9 mouse cellular contexts compared by ENCODE assay signal in the genomic region with DNA sequence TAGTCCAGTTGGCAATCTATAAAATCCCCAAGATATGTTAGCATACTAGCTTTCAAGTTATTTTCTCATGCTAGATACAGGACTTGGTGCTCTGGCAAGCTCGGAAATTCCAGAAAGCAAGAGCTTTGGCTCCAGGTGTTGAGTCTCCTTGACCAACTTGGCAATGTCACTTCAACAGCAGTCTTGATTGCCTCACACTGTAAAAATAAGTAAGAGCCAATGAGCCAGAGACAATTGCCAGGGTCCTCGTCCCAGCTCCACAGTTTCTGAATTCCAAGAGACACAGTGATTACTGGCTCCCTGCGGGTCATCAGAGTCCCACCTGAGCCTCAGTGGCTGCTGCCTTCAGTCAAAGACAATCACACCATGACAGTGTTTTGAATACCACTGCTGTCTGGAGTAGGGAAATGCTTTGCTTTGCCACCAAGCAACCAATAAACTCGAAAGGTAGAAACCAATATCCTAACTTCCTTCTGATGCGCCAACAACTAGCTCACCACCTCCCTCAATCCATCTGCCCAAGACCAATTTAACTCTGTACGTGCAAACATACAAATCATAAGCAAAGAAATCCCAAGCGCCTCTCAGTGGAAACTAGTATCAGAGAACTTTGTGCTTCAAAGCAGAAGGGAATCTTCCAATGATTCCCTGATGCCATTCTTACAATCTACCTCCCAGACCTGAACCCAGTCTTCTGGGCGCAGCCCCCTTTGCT. TPM values are rescaled to one million over a fixed set of nuclear protein-coding genes. Genes with fewer than 3 reads are reported as not detected.
DNase-seq lines count a peak whose midpoint lies in the region; ATAC-seq and TF ChIP-seq lines count a peak whose summit lies in the region.
"Had no signal": no experiment of that assay in that cellular context is flagged by ENCODE, and none has a peak within 500 bp of the region (broad histone marks: within the 10 kb centered on the region; RNA-seq: fewer than 3 reads in every experiment).

No protein-coding gene starts in this region.

- no peaks in the 10 kb centered on the region for H3K9me3 ChIP-seq in heart, postnatal 0 days (replicated peaks; ENCODE audit: control insufficient read depth, low read length)
- no peaks in the 10 kb centered on the region for H3K9me3 ChIP-seq in hindbrain, embryonic 16.5 days (ENCODE audit: control insufficient read depth, low read length)
- H3K9me3 ChIP-seq in midbrain, embryonic 12.5 days: no peaks in the 10 kb centered on the region

- peak overlapping the region; percentile 77 for H3K4me2 ChIP-seq in heart, postnatal 0 days (ENCODE audit: low read depth, low read length)
- H3K4me2 ChIP-seq in hindbrain, embryonic 16.5 days (ENCODE audit: low read length): peak overlapping the region; percentile 91
- peak overlapping the region; percentile 69 for H3K4me2 ChIP-seq in midbrain, embryonic 12.5 days (replicated peaks)

- peaks cover 18% of the 10 kb centered on the region for H3K4me1 ChIP-seq in heart, postnatal 0 days (ENCODE audit: control insufficient read depth, insufficient read depth)
- peaks cover 10% of the 10 kb centered on the region for H3K4me1 ChIP-seq in brown adipose tissue, adult 24 weeks (ENCODE audit: control insufficient read depth, insufficient read depth, insufficient read length, low read length)
- H3K4me1 ChIP-seq in hindbrain, embryonic 16.5 days (ENCODE audit: control insufficient read depth, insufficient read depth, low read depth, low read length): peaks cover 10% of the 10 kb centered on the region
- H3K4me1 ChIP-seq in midbrain, embryonic 12.5 days: peaks cover 11% of the 10 kb centered on the region

- H3K36me3 ChIP-seq in heart, postnatal 0 days (replicated peaks; ENCODE audit: control insufficient read depth, insufficient read depth, low read length): peaks cover 29% of the 10 kb centered on the region
- peaks cover 5% of the 10 kb centered on the region; the same call in 1 of the 2 replicates for H3K36me3 ChIP-seq in hindbrain, embryonic 16.5 days (ENCODE audit: control insufficient read depth, insufficient read depth, low read length)
- H3K36me3 ChIP-seq in midbrain, embryonic 12.5 days: peaks cover 22% of the 10 kb centered on the region

- 39% methylated on average over 8 of the region's 8 CpGs for WGBS in heart, postnatal 0 days
- WGBS in hindbrain, embryonic 16.5 days: 39% methylated on average over 8 of the region's 8 CpGs
- WGBS in midbrain, embryonic 12.5 days: 59% methylated on average over 8 of the region's 8 CpGs

- DNase-seq in heart, postnatal 0 days (ENCODE audit: low spot score): no peak
- no peak for DNase-seq in heart, postnatal 14 days
- no peak for DNase-seq in thymus, postnatal 4 days
- DNase-seq in spleen, postnatal 14 days (ENCODE audit: low spot score in 2 of 2): no peak
- no peak for DNase-seq in cerebellum, postnatal 25 days

- no peak for TF ChIP-seq EP300 in heart, postnatal 0 days (IDR thresholded peaks at IDR 0.05; ENCODE audit: low read depth)

- no peak for ATAC-seq in heart, postnatal 0 days (ENCODE audit: insufficient read depth, low read depth)
- no peak for ATAC-seq in hindbrain, embryonic 16.5 days
- no peak for ATAC-seq in midbrain, embryonic 12.5 days (ENCODE audit: low FRiP score, low read depth)

- H3K9ac ChIP-seq in heart, postnatal 0 days (replicated peaks; ENCODE audit: low read depth, low read length): peak overlapping the region; percentile 66; the same call in 1 of the 2 replicates
- H3K9ac ChIP-seq in hindbrain, embryonic 16.5 days (ENCODE audit: low read depth, low read length): peak overlapping the region; percentile 63
- peak overlapping the region; percentile 71 for H3K9ac ChIP-seq in midbrain, embryonic 12.5 days (replicated peaks)

- H3K27ac ChIP-seq in heart, postnatal 0 days (ENCODE audit: low read depth): peak overlapping the region; percentile 81
- H3K27ac ChIP-seq in brown adipose tissue, adult 24 weeks (replicated peaks; ENCODE audit: low read depth, low read length): peak overlapping the region; percentile 38; the same call in 1 of the 2 replicates
- H3K27ac ChIP-seq in hindbrain, embryonic 16.5 days (ENCODE audit: low read depth, low read length): peak overlapping the region; percentile 75
- peak overlapping the region; percentile 80; the same call in 1 of the 2 replicates for H3K27ac ChIP-seq in midbrain, embryonic 12.5 days (replicated peaks)

- intact Hi-C loops in heart, postnatal 14 days (cut with DNase I): no loop called here

- TF ChIP-seq CTCF in heart, postnatal 0 days (IDR thresholded peaks at IDR 0.05; ENCODE audit: low read depth): no peak

- H3K27me3 ChIP-seq in heart, postnatal 0 days (ENCODE audit: control insufficient read depth, insufficient read depth, low read length): no peaks in the 10 kb centered on the region
- H3K27me3 ChIP-seq in hindbrain, embryonic 16.5 days (replicated peaks; ENCODE audit: control insufficient read depth, insufficient read depth, low read length): no peaks in the 10 kb centered on the region
- H3K27me3 ChIP-seq in midbrain, embryonic 12.5 days: no peaks in the 10 kb centered on the region

- peak overlapping the region; percentile 81 for H3K4me3 ChIP-seq in heart, postnatal 0 days (ENCODE audit: low read depth, low read length)
- peak overlapping the region; percentile 79 for H3K4me3 ChIP-seq in brown adipose tissue, adult 24 weeks (ENCODE audit: insufficient read depth, low read depth, low read length)
- peak overlapping the region; percentile 73 for H3K4me3 ChIP-seq in hindbrain, embryonic 16.5 days (ENCODE audit: low read length)
- peak overlapping the region; percentile 75 for H3K4me3 ChIP-seq in midbrain, embryonic 12.5 days

RNA-seq across cellular contexts. Expression of a gene that starts 0.9 kb away (rescaled TPM):
- total RNA-seq in heart, postnatal 0 days (2014; rRNA removed; ENCODE audit: low replicate concordance): 24.9 and 25.2 TPM in 2 replicates
- 7.7 and 8.6 TPM in 2 replicates for polyA plus RNA-seq in heart, postnatal 0 days (2015; fragmentation: Nextera tagmentation; extraction: Ambion mirVana)
- 10 to 100 TPM; 13.3 to 15.9 TPM for total RNA-seq in heart, postnatal 14 days (2021)
- 12.4 and 13.9 TPM in 2 replicates for polyA plus RNA-seq in brown adipose tissue, adult 24 weeks (2012; ENCODE audit: insufficient read depth, insufficient read length, missing spikeins)
- polyA plus RNA-seq in hindbrain, embryonic 16.5 days (2015; fragmentation: Nextera tagmentation; extraction: Ambion mirVana): 13.9 and 14.8 TPM in 2 replicates
- polyA plus RNA-seq in midbrain, embryonic 12.5 days (2016; fragmentation: Nextera tagmentation; extraction: Ambion mirVana): 12.1 and 12.7 TPM in 2 replicates

RNA-seq across cellular contexts. Expression of a gene that starts 10.2 kb away (rescaled TPM):
- not detected in 2 replicates for total RNA-seq in heart, postnatal 0 days (2014; rRNA removed; ENCODE audit: low replicate concordance)
- polyA plus RNA-seq in heart, postnatal 0 days (2015; fragmentation: Nextera tagmentation; extraction: Ambion mirVana): not detected in 2 replicates
- not detected for total RNA-seq in heart, postnatal 14 days (2021)
- polyA plus RNA-seq in brown adipose tissue, adult 24 weeks (2012; ENCODE audit: insufficient read depth, insufficient read length, missing spikeins): not detected in 2 replicates
- not detected in 2 replicates for polyA plus RNA-seq in hindbrain, embryonic 16.5 days (2015; fragmentation: Nextera tagmentation; extraction: Ambion mirVana)
- not detected in 2 replicates for polyA plus RNA-seq in midbrain, embryonic 12.5 days (2016; fragmentation: Nextera tagmentation; extraction: Ambion mirVana)
- total RNA-seq: left cerebral cortex, adult 8-10 months had no signal

RNA-seq across cellular contexts. Expression of a gene that starts 31.9 kb away (rescaled TPM):
- total RNA-seq in heart, postnatal 0 days (2014; rRNA removed; ENCODE audit: low replicate concordance): 1.7 and 6.3 TPM in 2 replicates
- 6.1 and 6.3 TPM in 2 replicates for polyA plus RNA-seq in heart, postnatal 0 days (2015; fragmentation: Nextera tagmentation; extraction: Ambion mirVana)
- total RNA-seq in heart, postnatal 14 days (2021): 1 to 10 TPM; 5.9 to 7.1 TPM
- 3.3 and 5.0 TPM in 2 replicates for polyA plus RNA-seq in brown adipose tissue, adult 24 weeks (2012; ENCODE audit: insufficient read depth, insufficient read length, missing spikeins)
- polyA plus RNA-seq in hindbrain, embryonic 16.5 days (2015; fragmentation: Nextera tagmentation; extraction: Ambion mirVana): 9.7 and 9.8 TPM in 2 replicates
- polyA plus RNA-seq in midbrain, embryonic 12.5 days (2016; fragmentation: Nextera tagmentation; extraction: Ambion mirVana): 15.3 and 15.6 TPM in 2 replicates

RNA-seq across cellular contexts. Expression of a gene that starts 46.8 kb away (rescaled TPM):
- total RNA-seq in heart, postnatal 0 days (2014; rRNA removed; ENCODE audit: low replicate concordance): 7.7 and 10.6 TPM in 2 replicates
- polyA plus RNA-seq in heart, postnatal 0 days (2015; fragmentation: Nextera tagmentation; extraction: Ambion mirVana): 5.3 and 6.1 TPM in 2 replicates
- 10 to 100 TPM; 19.4 to 28.1 TPM for total RNA-seq in heart, postnatal 14 days (2021)
- 21.6 and 38.6 TPM in 2 replicates for polyA plus RNA-seq in brown adipose tissue, adult 24 weeks (2012; ENCODE audit: insufficient read depth, insufficient read length, missing spikeins)
- polyA plus RNA-seq in hindbrain, embryonic 16.5 days (2015; fragmentation: Nextera tagmentation; extraction: Ambion mirVana): 1.1 and 1.7 TPM in 2 replicates
- 1.8 and 2.0 TPM in 2 replicates for polyA plus RNA-seq in midbrain, embryonic 12.5 days (2016; fragmentation: Nextera tagmentation; extraction: Ambion mirVana)
